Mouse (Mus musculus): ENCODE results near the gene Nlk. TPM values are rescaled to one million over a fixed set of nuclear protein-coding genes. Genes with fewer than 3 reads are reported as not detected.

The Nlk gene
- 9.7 and 10.7 TPM in 2 replicates for polyA plus RNA-seq (2015; fragmentation: Nextera tagmentation; extraction: Ambion mirVana)

GRCm38 (mm10) chr11:78696777-78697752, at the start of gene Nlk:
Nlk (minus strand) TSS chr11:78697373.
- Histone ChIP-seq H3K27me3 (ENCODE audit: control insufficient read depth, insufficient read depth, low read length) (no peaks in the 10 kb centered on the region), H3K27ac (ENCODE audit: low read length) (peak within 1 kb of the TSS; percentile 82), H3K4me2 (ENCODE audit: low read depth, low read length) (peak within 1 kb of the TSS; percentile 71), H3K4me3 (replicated peaks; ENCODE audit: low read length) (peak within 1 kb of the TSS; percentile 84), H3K9me3 (replicated peaks; ENCODE audit: control insufficient read depth, low read length) (no peaks in the 10 kb centered on the region), H3K4me1 (ENCODE audit: control insufficient read depth, insufficient read depth, low read length) (peaks cover 23% of the 10 kb centered on the region), H3K36me3 (ENCODE audit: control insufficient read depth, insufficient read depth, low read length) (no peaks in the 10 kb centered on the region), H3K9ac (ENCODE audit: low read length) (peak within 1 kb of the TSS; percentile 92)
- peak; percentile 99 for ATAC-seq (ENCODE audit: insufficient read depth, low FRiP score)
- WGBS: under 1% methylated on average over 48 of the region's 65 CpGs

GRCm38 (mm10) chr11:78746264-78746663, 49.1 kb upstream of the Nlk start:
- WGBS: 88% methylated on average over 7 of the region's 7 CpGs
- no peak overlapping the region for H3K9ac ChIP-seq (ENCODE audit: low read length)
- ATAC-seq (ENCODE audit: insufficient read depth, low FRiP score): no peak

GRCm38 (mm10) chr11:78745475-78745874, 48.3 kb upstream of the Nlk start:
- H3K9me3 ChIP-seq (replicated peaks; ENCODE audit: control insufficient read depth, low read length): no peaks in the 10 kb centered on the region
- H3K36me3 ChIP-seq (ENCODE audit: control insufficient read depth, insufficient read depth, low read length): no peaks in the 10 kb centered on the region
- H3K4me3 ChIP-seq (replicated peaks; ENCODE audit: low read length): no peak overlapping the region
- 0 out of 2 replicates have a peak, but pooled peaks cover under 1% of the 10 kb centered on the region for H3K4me1 ChIP-seq (ENCODE audit: control insufficient read depth, insufficient read depth, low read length)
- ATAC-seq (ENCODE audit: insufficient read depth, low FRiP score): no peak
- H3K27me3 ChIP-seq (ENCODE audit: control insufficient read depth, insufficient read depth, low read length): no peaks in the 10 kb centered on the region
- H3K9ac ChIP-seq (ENCODE audit: low read length): no peak overlapping the region
- 49% methylated on average over 4 of the region's 4 CpGs for WGBS
- H3K4me2 ChIP-seq (ENCODE audit: low read depth, low read length): no peak overlapping the region
- H3K27ac ChIP-seq (ENCODE audit: low read length): no peak overlapping the region

More at GRCm38 (mm10) chr11:78746264-78746663, 49.1 kb upstream of the Nlk start:
- H3K27me3 ChIP-seq (ENCODE audit: control insufficient read depth, insufficient read depth, low read length): no peaks in the 10 kb centered on the region
- no peak overlapping the region for H3K4me3 ChIP-seq (replicated peaks; ENCODE audit: low read length)
- no peaks in the 10 kb centered on the region for H3K9me3 ChIP-seq (replicated peaks; ENCODE audit: control insufficient read depth, low read length)
- H3K36me3 ChIP-seq (ENCODE audit: control insufficient read depth, insufficient read depth, low read length): no peaks in the 10 kb centered on the region
- no peak overlapping the region for H3K27ac ChIP-seq (ENCODE audit: low read length)
- no peak overlapping the region for H3K4me2 ChIP-seq (ENCODE audit: low read depth, low read length)
- H3K4me1 ChIP-seq (ENCODE audit: control insufficient read depth, insufficient read depth, low read length): peaks cover 5% of the 10 kb centered on the region; the same call in 1 of the 2 replicates

GRCm38 (mm10) chr11:78742461-78742860, 45.3 kb upstream of the Nlk start:
- no peak overlapping the region for H3K9ac ChIP-seq (ENCODE audit: low read length)
- H3K4me2 ChIP-seq (ENCODE audit: low read depth, low read length): no peak overlapping the region
- no peaks in the 10 kb centered on the region for H3K36me3 ChIP-seq (ENCODE audit: control insufficient read depth, insufficient read depth, low read length)
- H3K27ac ChIP-seq (ENCODE audit: low read length): no peak overlapping the region
- H3K9me3 ChIP-seq (replicated peaks; ENCODE audit: control insufficient read depth, low read length): no peaks in the 10 kb centered on the region
- ATAC-seq (ENCODE audit: insufficient read depth, low FRiP score): no peak
- WGBS: 65% methylated on average over 3 of the region's 3 CpGs
- H3K4me3 ChIP-seq (replicated peaks; ENCODE audit: low read length): no peak overlapping the region
- no peaks in the 10 kb centered on the region for H3K27me3 ChIP-seq (ENCODE audit: control insufficient read depth, insufficient read depth, low read length)
- no peaks in the 10 kb centered on the region for H3K4me1 ChIP-seq (ENCODE audit: control insufficient read depth, insufficient read depth, low read length)

- no peak overlapping the region for H3K4me2 ChIP-seq (ENCODE audit: low read depth, low read length)
- WGBS: 68% methylated on average over 7 of the region's 7 CpGs
Measured at GRCm38 (mm10) chr11:78741958-78742357, 44.8 kb upstream of the Nlk start.

GRCm38 (mm10) chr11:78739361-78739760, 42.2 kb upstream of the Nlk start:
- H3K27ac ChIP-seq (ENCODE audit: low read length): no peak overlapping the region
- H3K9me3 ChIP-seq (replicated peaks; ENCODE audit: control insufficient read depth, low read length): no peaks in the 10 kb centered on the region
- no peaks in the 10 kb centered on the region for H3K27me3 ChIP-seq (ENCODE audit: control insufficient read depth, insufficient read depth, low read length)
- no peak overlapping the region for H3K4me3 ChIP-seq (replicated peaks; ENCODE audit: low read length)
- ATAC-seq (ENCODE audit: insufficient read depth, low FRiP score): no peak
- no peaks in the 10 kb centered on the region for H3K36me3 ChIP-seq (ENCODE audit: control insufficient read depth, insufficient read depth, low read length)
- no peak overlapping the region for H3K4me2 ChIP-seq (ENCODE audit: low read depth, low read length)
- no peak overlapping the region for H3K9ac ChIP-seq (ENCODE audit: low read length)
- H3K4me1 ChIP-seq (ENCODE audit: control insufficient read depth, insufficient read depth, low read length): no peaks in the 10 kb centered on the region

More at GRCm38 (mm10) chr11:78741958-78742357, 44.8 kb upstream of the Nlk start:
- Histone ChIP-seq H3K4me3 (replicated peaks; ENCODE audit: low read length) (no peak overlapping the region), H3K27me3 (ENCODE audit: control insufficient read depth, insufficient read depth, low read length) (no peaks in the 10 kb centered on the region), H3K27ac (ENCODE audit: low read length) (no peak overlapping the region), H3K9ac (ENCODE audit: low read length) (no peak overlapping the region), H3K4me1 (ENCODE audit: control insufficient read depth, insufficient read depth, low read length) (no peaks in the 10 kb centered on the region), H3K36me3 (ENCODE audit: control insufficient read depth, insufficient read depth, low read length) (no peaks in the 10 kb centered on the region), H3K9me3 (replicated peaks; ENCODE audit: control insufficient read depth, low read length) (no peaks in the 10 kb centered on the region)
- ATAC-seq (ENCODE audit: insufficient read depth, low FRiP score): no peak

- no peak overlapping the region for H3K9ac ChIP-seq (ENCODE audit: low read length)
- H3K4me1 ChIP-seq (ENCODE audit: control insufficient read depth, insufficient read depth, low read length): no peaks in the 10 kb centered on the region
- H3K27ac ChIP-seq (ENCODE audit: low read length): no peak overlapping the region
- H3K9me3 ChIP-seq (replicated peaks; ENCODE audit: control insufficient read depth, low read length): no peaks in the 10 kb centered on the region
- 64% methylated on average over 3 of the region's 3 CpGs for WGBS
- no peaks in the 10 kb centered on the region for H3K27me3 ChIP-seq (ENCODE audit: control insufficient read depth, insufficient read depth, low read length)
- H3K36me3 ChIP-seq (ENCODE audit: control insufficient read depth, insufficient read depth, low read length): no peaks in the 10 kb centered on the region
- H3K4me2 ChIP-seq (ENCODE audit: low read depth, low read length): no peak overlapping the region
- no peak for ATAC-seq (ENCODE audit: insufficient read depth, low FRiP score)
- no peak overlapping the region for H3K4me3 ChIP-seq (replicated peaks; ENCODE audit: low read length)
Measured at GRCm38 (mm10) chr11:78736877-78737408, 39.8 kb upstream of the Nlk start.

- H3K36me3 ChIP-seq (ENCODE audit: control insufficient read depth, insufficient read depth, low read length): no peaks in the 10 kb centered on the region
- H3K27me3 ChIP-seq (ENCODE audit: control insufficient read depth, insufficient read depth, low read length): no peaks in the 10 kb centered on the region
- ATAC-seq (ENCODE audit: insufficient read depth, low FRiP score): no peak
- no peak overlapping the region for H3K27ac ChIP-seq (ENCODE audit: low read length)
- no peaks in the 10 kb centered on the region for H3K4me1 ChIP-seq (ENCODE audit: control insufficient read depth, insufficient read depth, low read length)
- 87% methylated on average over 1 of the region's 1 CpGs for WGBS
- no peak overlapping the region for H3K4me2 ChIP-seq (ENCODE audit: low read depth, low read length)
- H3K9me3 ChIP-seq (replicated peaks; ENCODE audit: control insufficient read depth, low read length): no peaks in the 10 kb centered on the region
- H3K9ac ChIP-seq (ENCODE audit: low read length): no peak overlapping the region
- H3K4me3 ChIP-seq (replicated peaks; ENCODE audit: low read length): no peak overlapping the region
Measured at GRCm38 (mm10) chr11:78735168-78735567, 38.0 kb upstream of the Nlk start.

GRCm38 (mm10) chr11:78732619-78733018, 35.4 kb upstream of the Nlk start:
- WGBS: 70% methylated on average over 6 of the region's 6 CpGs
- no peak overlapping the region for H3K4me2 ChIP-seq (ENCODE audit: low read depth, low read length)
- no peaks in the 10 kb centered on the region for H3K36me3 ChIP-seq (ENCODE audit: control insufficient read depth, insufficient read depth, low read length)
- H3K27me3 ChIP-seq (ENCODE audit: control insufficient read depth, insufficient read depth, low read length): no peaks in the 10 kb centered on the region
- no peak overlapping the region for H3K27ac ChIP-seq (ENCODE audit: low read length)
- H3K9me3 ChIP-seq (replicated peaks; ENCODE audit: control insufficient read depth, low read length): no peaks in the 10 kb centered on the region
- no peak overlapping the region for H3K4me3 ChIP-seq (replicated peaks; ENCODE audit: low read length)
- no peak for ATAC-seq (ENCODE audit: insufficient read depth, low FRiP score)
- H3K9ac ChIP-seq (ENCODE audit: low read length): no peak overlapping the region
- H3K4me1 ChIP-seq (ENCODE audit: control insufficient read depth, insufficient read depth, low read length): no peaks in the 10 kb centered on the region
